Comparison of ENCODE assay signal across 18 mouse cellular contexts in the genomic region with DNA sequence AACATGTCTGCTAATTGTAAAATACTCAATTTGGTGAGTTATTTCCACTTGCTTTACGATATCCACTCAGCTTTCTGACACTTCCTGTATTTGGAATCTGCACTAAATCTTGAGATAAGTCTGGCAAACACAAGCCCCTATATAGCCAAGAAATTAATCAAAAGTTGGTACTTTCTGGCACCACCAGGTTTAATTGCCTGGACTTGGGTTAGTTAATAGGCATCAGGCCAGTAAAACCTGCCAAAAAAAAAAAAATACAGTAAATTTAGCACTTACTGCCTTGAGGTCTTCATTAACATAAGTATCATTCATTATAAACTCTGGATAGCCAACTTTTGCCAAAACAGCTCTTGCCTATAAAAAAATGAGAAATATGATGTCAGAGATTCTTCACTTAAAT.
"Had no signal": no experiment of that assay in that cellular context is flagged by ENCODE, and none has a peak within 500 bp of the region (broad histone marks: within the 10 kb centered on the region; RNA-seq: fewer than 3 reads in every experiment).

No protein-coding gene starts in this region.

- H3K36me3 ChIP-seq: lung, embryonic 15.5 days; midbrain, embryonic 12.5 days; neural tube, embryonic 12.5 days; stomach, embryonic 15.5 days had no signal

- H3K9me3 ChIP-seq: lung, embryonic 15.5 days; megakaryocyte, embryonic 14.5 days; midbrain, embryonic 12.5 days; neural tube, embryonic 12.5 days; stomach, embryonic 15.5 days had no signal

- DNase-seq: liver, postnatal 0 days; lung, adult 2 months; lung, postnatal 14 days; lung, postnatal 36 days; midbrain, embryonic 14.5 days; right cerebral cortex, postnatal 14 days; thymus, adult 2 months; thymus, postnatal 25 days; thymus, postnatal 4 days had no signal

- H3K4me3 ChIP-seq: lung, embryonic 15.5 days; megakaryocyte, embryonic 14.5 days; midbrain, embryonic 12.5 days; neural tube, embryonic 12.5 days; stomach, embryonic 15.5 days had no signal

- H3K4me2 ChIP-seq: lung, embryonic 15.5 days; midbrain, embryonic 12.5 days; neural tube, embryonic 12.5 days; stomach, embryonic 15.5 days had no signal

- H3K27me3 ChIP-seq: lung, embryonic 15.5 days; megakaryocyte, embryonic 14.5 days; midbrain, embryonic 12.5 days; neural tube, embryonic 12.5 days; stomach, embryonic 15.5 days had no signal

- H3K27ac ChIP-seq: lung, embryonic 15.5 days; macrophage; midbrain, embryonic 12.5 days; neural tube, embryonic 12.5 days; stomach, embryonic 15.5 days; stomach, postnatal 0 days had no signal

- H3K4me1 ChIP-seq: lung, embryonic 15.5 days; megakaryocyte, embryonic 14.5 days; midbrain, embryonic 12.5 days; neural tube, embryonic 12.5 days; stomach, embryonic 15.5 days had no signal

- H3K9ac ChIP-seq: liver, postnatal 0 days; lung, embryonic 15.5 days; midbrain, embryonic 12.5 days; neural tube, embryonic 12.5 days; stomach, embryonic 15.5 days had no signal

- ATAC-seq: liver, postnatal 0 days; lung, postnatal 0 days; midbrain, embryonic 16.5 days had no signal
